Mouse (Mus musculus) cerebral cortex, adult 2 months (tissue): ENCODE measurements around the gene Reln.

Source experiments
- WGBS: fragments of 180-500 bp; shearing (Covaris S2); methylation state at CpG from one replicate; pipeline ENCODE4 v1.1.7; 2018; 5-methylcytosine and 5-hydroxymethylcytosine counted together

Reln gene

DNA sequence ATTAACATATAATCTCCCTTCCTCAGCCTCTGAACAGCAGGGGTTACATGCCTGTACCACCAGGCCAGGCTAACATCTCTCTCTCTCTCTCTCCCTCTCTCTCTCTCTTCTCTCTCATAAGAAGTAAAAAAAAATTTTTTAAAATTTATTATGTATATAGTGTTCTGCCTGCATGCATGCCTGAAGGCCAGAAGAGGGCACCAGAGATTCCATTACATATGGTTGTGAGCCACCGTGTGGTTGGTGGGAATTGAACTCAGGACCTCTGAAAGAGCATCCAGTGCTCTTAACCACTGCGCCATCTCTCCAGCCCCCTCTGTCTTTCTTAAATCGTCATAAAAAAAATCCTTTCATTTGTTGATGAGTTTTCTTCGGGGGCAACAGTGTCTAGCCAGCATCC is 499.8 kb downstream of the Reln start:
- 70% methylated on average over 4 of the region's 4 CpGs for WGBS
